Mouse (Mus musculus): ENCODE results near the gene Gpr153. TPM values are rescaled to one million over a fixed set of nuclear protein-coding genes. Genes with fewer than 3 reads are reported as not detected.

Gpr153 gene
- polyA plus RNA-seq, 1 experiment, result 40.0 TPM

- DNase-seq, result no peak
- peaks cover 3% of the 10 kb centered on the region for H3K4me1 ChIP-seq (ENCODE audit: control insufficient read depth, insufficient read depth, low read length)
- TF ChIP-seq CTCF (IDR thresholded peaks at IDR 0.05; ENCODE audit: insufficient read depth, low read length) (no peak), POLR2A (IDR thresholded peaks at IDR 0.05; ENCODE audit: borderline replicate concordance, extremely low read depth, low read depth, low read length) (no peak)
- WGBS, result 52% methylated on average over 5 of the region's 5 CpGs
- H3K4me3 ChIP-seq (replicated peaks; ENCODE audit: extremely low read depth, low read depth, low read length), result no peak overlapping the region
Observed at GRCm38 (mm10) chr4:152321464-152321863, 47.4 kb downstream of the Gpr153 start.

- peaks cover 8% of the 10 kb centered on the region for H3K4me1 ChIP-seq (ENCODE audit: control insufficient read depth, insufficient read depth, low read length)
- WGBS, result 44% methylated on average over 16 of the region's 16 CpGs
- TF ChIP-seq POLR2A (IDR thresholded peaks at IDR 0.05; ENCODE audit: borderline replicate concordance, extremely low read depth, low read depth, low read length) (no peak), CTCF (IDR thresholded peaks at IDR 0.05; ENCODE audit: insufficient read depth, low read length) (no peak)
- no peak for DNase-seq
- H3K4me3 ChIP-seq (replicated peaks; ENCODE audit: extremely low read depth, low read depth, low read length), result peak overlapping the region; percentile 61
Observed at GRCm38 (mm10) chr4:152324641-152325562, 50.9 kb downstream of the Gpr153 start.

- H3K4me3 ChIP-seq (replicated peaks; ENCODE audit: extremely low read depth, low read depth, low read length), result peak within 1 kb of the TSS; percentile 85
- TF ChIP-seq POLR2A (IDR thresholded peaks at IDR 0.05; ENCODE audit: borderline replicate concordance, extremely low read depth, low read depth, low read length) (peak; percentile 78; the same call in 1 of the 2 replicates), CTCF (IDR thresholded peaks at IDR 0.05; ENCODE audit: insufficient read depth, low read length) (no peak)
- peak; percentile 86 for DNase-seq
- H3K4me1 ChIP-seq (ENCODE audit: control insufficient read depth, insufficient read depth, low read length), result peaks cover 8% of the 10 kb centered on the region
- WGBS, result under 1% methylated on average over 70 of the region's 70 CpGs
Observed at GRCm38 (mm10) chr4:152325574-152326411, 51.8 kb downstream of the Gpr153 start, which contains the start of gene Rpl22. TSS of gene Rpl22 (plus strand) at chr4:152325742.

- DNase-seq, result no peak
- TF ChIP-seq CTCF (IDR thresholded peaks at IDR 0.05; ENCODE audit: insufficient read depth, low read length) (no peak), POLR2A (IDR thresholded peaks at IDR 0.05; ENCODE audit: borderline replicate concordance, extremely low read depth, low read depth, low read length) (no peak)
- Histone ChIP-seq H3K4me1 (ENCODE audit: control insufficient read depth, insufficient read depth, low read length) (peaks cover 8% of the 10 kb centered on the region), H3K4me3 (replicated peaks; ENCODE audit: extremely low read depth, low read depth, low read length) (peak overlapping the region; percentile 85)
- WGBS, result 3% methylated on average over 11 of the region's 11 CpGs
Observed at GRCm38 (mm10) chr4:152326543-152326942, 52.5 kb downstream of the Gpr153 start.

- TF ChIP-seq CTCF (IDR thresholded peaks at IDR 0.05; ENCODE audit: insufficient read depth, low read length), result peak; percentile 44
- no peak for TF ChIP-seq POLR2A (IDR thresholded peaks at IDR 0.05; ENCODE audit: borderline replicate concordance, extremely low read depth, low read depth, low read length)
Observed at GRCm38 (mm10) chr4:152328691-152329090, 54.7 kb downstream of the Gpr153 start.

GRCm38 (mm10) chr4:152332952-152333351 is 58.9 kb downstream of the Gpr153 start:
- WGBS, result 15% methylated on average over 2 of the region's 2 CpGs
- peak; percentile 54 for DNase-seq
- Histone ChIP-seq H3K4me1 (ENCODE audit: control insufficient read depth, insufficient read depth, low read length) (no peaks in the 10 kb centered on the region), H3K4me3 (replicated peaks; ENCODE audit: extremely low read depth, low read depth, low read length) (no peak overlapping the region)
- TF ChIP-seq CTCF (IDR thresholded peaks at IDR 0.05; ENCODE audit: insufficient read depth, low read length), result peak; percentile 99
- no peak for TF ChIP-seq POLR2A (IDR thresholded peaks at IDR 0.05; ENCODE audit: borderline replicate concordance, extremely low read depth, low read depth, low read length)

More at GRCm38 (mm10) chr4:152328691-152329090, 54.7 kb downstream of the Gpr153 start:
- WGBS, result 74% methylated on average over 6 of the region's 6 CpGs
- DNase-seq, result no peak
- H3K4me3 ChIP-seq (replicated peaks; ENCODE audit: extremely low read depth, low read depth, low read length), result no peak overlapping the region
- peaks cover 8% of the 10 kb centered on the region for H3K4me1 ChIP-seq (ENCODE audit: control insufficient read depth, insufficient read depth, low read length)

GRCm38 (mm10) chr4:152333587-152333986 is 59.6 kb downstream of the Gpr153 start:
- no peak overlapping the region for H3K4me3 ChIP-seq (replicated peaks; ENCODE audit: extremely low read depth, low read depth, low read length)
- H3K4me1 ChIP-seq (ENCODE audit: control insufficient read depth, insufficient read depth, low read length), result no peaks in the 10 kb centered on the region
- no peak for DNase-seq
- WGBS, result 94% methylated on average over 12 of the region's 12 CpGs
- TF ChIP-seq CTCF (IDR thresholded peaks at IDR 0.05; ENCODE audit: insufficient read depth, low read length) (no peak), POLR2A (IDR thresholded peaks at IDR 0.05; ENCODE audit: borderline replicate concordance, extremely low read depth, low read depth, low read length) (no peak)

Other genes starting within 250 kb of the Gpr153 start
- 15.9 and 21.6 TPM in 2 replicates for gene Zbtb48, start 246.6 kb upstream of the Gpr153 start, polyA plus RNA-seq (2012; rRNA removed)
- 0.08 TPM in 1 of 2 replicates, not detected in the other for gene Tas1r1, start 235.7 kb upstream of the Gpr153 start, polyA plus RNA-seq (2012; rRNA removed)
- 16.7 and 18.2 TPM in 2 replicates for gene Nol9, start 234.9 kb upstream of the Gpr153 start, polyA plus RNA-seq (2012; rRNA removed)
- 46.7 and 49.9 TPM in 2 replicates for gene Plekhg5, start 201.7 kb upstream of the Gpr153 start, polyA plus RNA-seq (2012; rRNA removed)
- 8.1 and 12.7 TPM in 2 replicates for gene Tnfrsf25, start 158.3 kb upstream of the Gpr153 start, polyA plus RNA-seq (2012; rRNA removed)
- 9.8 and 16.3 TPM in 2 replicates for gene Espn, start 121.9 kb upstream of the Gpr153 start, polyA plus RNA-seq (2012; rRNA removed)
- 5.4 and 6.2 TPM in 2 replicates for gene Hes2, start 115.4 kb upstream of the Gpr153 start, polyA plus RNA-seq (2012; rRNA removed)
- gene Acot7, start 96.1 kb upstream of the Gpr153 start, polyA plus RNA-seq (2012; rRNA removed), result 118 and 125 TPM in 2 replicates
- 0.09 TPM in 1 of 2 replicates, not detected in the other for gene Hes3, start 17.4 kb downstream of the Gpr153 start, polyA plus RNA-seq (2012; rRNA removed)
- gene Icmt, start 23.0 kb downstream of the Gpr153 start, polyA plus RNA-seq (2012; rRNA removed), result 32.2 and 36.4 TPM in 2 replicates
- 5.8 and 5.9 TPM in 2 replicates for gene Rnf207, start 44.8 kb downstream of the Gpr153 start, polyA plus RNA-seq (2012; rRNA removed)
- 20.3 and 43.0 TPM in 2 replicates for gene Rpl22, start 51.5 kb downstream of the Gpr153 start, polyA plus RNA-seq (2012; rRNA removed)
- 0.85 and 0.99 TPM in 2 replicates for gene Chd5, start 64.4 kb downstream of the Gpr153 start, polyA plus RNA-seq (2012; rRNA removed)
- gene Nphp4, start 202.5 kb downstream of the Gpr153 start, polyA plus RNA-seq (2012; rRNA removed), result 3.1 and 3.8 TPM in 2 replicates
- gene Kcnab2, start 203.6 kb downstream of the Gpr153 start, polyA plus RNA-seq (2012; rRNA removed), result 6.9 and 8.6 TPM in 2 replicates

Data from lung, adult 2 months (tissue).